Mouse (Mus musculus) megakaryocyte, embryonic 14.5 days (primary cell): ENCODE measurements around the gene Plcb2.

Source experiments
- FLI1 ChIP-seq: IDR thresholded peaks from 2 replicates; pipeline ENCODE4 v1.6.1; 2012; ENCODE audit warnings: low read length, inconsistent platforms, mixed read lengths
- GATA1 ChIP-seq: IDR thresholded peaks from 3 replicates; pipeline ENCODE4 v1.6.1; 2012; ENCODE audit warnings: mixed read lengths, low read length, inconsistent platforms, borderline replicate concordance

GRCm38 (mm10) chr2:118679577-118679976 lies 48.7 kb downstream of the Plcb2 start:
- TF ChIP-seq GATA1 (no peak), FLI1 (no peak)
